Mouse (Mus musculus) brain, embryonic 14.5 days (tissue): ENCODE measurements around the gene Slc6a19.

Source experiments
- CTCF ChIP-seq: fragments of 200-500 bp; IDR thresholded peaks from 2 replicates; pipeline ENCODE4 v1.5.1; 2012; ENCODE audit warnings: inconsistent platforms, mild to moderate bottlenecking, moderate library complexity, borderline replicate concordance; ENCODE audit not compliant: insufficient read depth, insufficient read length; ENCODE audit errors: extremely low read depth
- POLR2A ChIP-seq: fragments of 200-500 bp; IDR thresholded peaks from 2 replicates; pipeline ENCODE4 v1.6.1; 2012; ENCODE audit warnings: mild to moderate bottlenecking, inconsistent platforms, borderline replicate concordance; ENCODE audit not compliant: poor library complexity, insufficient read depth, insufficient read length, severe bottlenecking; ENCODE audit errors: extremely low read depth

DNA sequence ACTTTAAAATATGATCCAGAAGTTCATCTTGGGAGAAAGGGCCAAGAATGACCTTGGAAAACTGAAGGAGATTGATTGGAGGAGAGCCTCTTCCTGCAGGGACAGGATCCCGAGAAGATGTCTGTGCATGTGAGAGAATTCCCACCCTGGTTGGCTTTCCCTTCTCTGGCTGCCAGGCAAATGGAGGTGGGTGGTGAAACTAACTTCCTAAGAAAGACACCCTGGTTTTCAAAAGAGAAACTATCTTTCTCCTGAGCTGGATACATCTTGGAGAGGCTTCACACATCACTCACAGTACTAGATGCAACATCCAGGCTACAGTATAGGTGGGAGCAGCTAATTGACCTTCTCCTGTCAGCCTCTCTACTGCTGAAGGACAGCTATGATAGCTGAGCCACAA is 26.2 kb upstream of the Slc6a19 start:
- TF ChIP-seq POLR2A (no peak), CTCF (no peak)
